Mouse (Mus musculus) lung, postnatal 14 days (tissue): ENCODE results near the gene Olfr1014.

Experiments used
- DNase-seq: peaks from one replicate; pipeline ENCODE4 v3.0.0; 2021

Olfr1014 gene

DNA sequence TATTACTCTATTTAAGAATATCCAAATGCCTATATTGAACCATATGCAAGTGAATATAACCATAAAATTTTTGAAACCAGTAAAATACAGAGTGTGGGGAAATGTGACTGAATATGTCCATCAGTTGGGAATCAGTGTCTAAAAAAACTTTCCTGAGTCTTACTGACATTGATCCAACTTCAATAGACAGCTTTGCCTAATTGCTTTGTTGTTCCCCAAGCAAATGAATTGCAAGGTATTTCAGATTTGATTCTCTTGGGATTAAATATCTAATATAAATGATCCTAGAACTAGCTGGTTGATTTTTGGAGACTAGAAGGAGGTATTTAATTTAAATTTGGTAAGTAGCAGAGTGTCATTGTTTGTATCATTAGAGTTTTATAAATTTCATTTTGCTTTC is at the start of gene Olfr1014:
TSS of gene Olfr1014 (plus strand) at position 301 of the 400 bp plus-strand sequence.
- no peak for DNase-seq

DNA sequence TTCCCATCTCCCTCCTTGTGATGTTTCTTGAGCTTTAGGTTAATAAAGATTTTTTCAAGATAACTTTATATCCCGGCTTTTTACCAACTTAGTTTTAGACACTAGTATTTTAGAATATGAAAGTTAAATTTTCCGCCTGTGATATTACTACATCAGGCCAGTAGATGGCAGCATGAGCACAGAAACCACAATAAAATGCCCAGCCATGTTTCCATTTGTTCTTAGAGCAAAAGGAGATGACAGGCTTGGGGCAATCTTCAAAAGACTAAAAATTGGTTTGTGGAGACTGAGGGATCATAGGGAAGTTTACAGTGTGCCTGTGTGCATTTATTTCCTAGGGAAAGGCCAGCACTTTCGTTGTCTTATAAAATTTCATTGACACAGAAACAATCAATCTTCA is 46.7 kb upstream of the Olfr1014 start:
- DNase-seq = no peak

DNA sequence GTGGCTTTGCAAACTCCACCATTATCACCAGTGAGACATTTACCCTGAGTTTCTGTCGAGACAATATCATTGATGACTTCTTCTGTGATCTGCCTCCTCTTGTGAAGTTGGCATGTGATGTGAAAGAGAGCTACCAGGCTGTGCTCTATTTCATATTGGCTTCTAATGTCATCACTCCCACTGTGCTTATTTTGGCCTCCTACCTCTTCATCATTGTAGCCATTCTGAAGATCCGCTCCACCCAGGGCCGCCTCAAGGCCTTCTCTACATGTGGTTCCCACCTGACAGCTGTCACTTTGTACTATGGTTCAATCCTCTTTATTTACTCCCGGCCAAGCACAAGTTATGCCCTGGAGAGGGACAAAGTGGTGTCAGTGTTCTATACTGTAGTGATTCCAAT is 18.7 kb upstream of the Olfr1014 start:
- no peak for DNase-seq

DNA sequence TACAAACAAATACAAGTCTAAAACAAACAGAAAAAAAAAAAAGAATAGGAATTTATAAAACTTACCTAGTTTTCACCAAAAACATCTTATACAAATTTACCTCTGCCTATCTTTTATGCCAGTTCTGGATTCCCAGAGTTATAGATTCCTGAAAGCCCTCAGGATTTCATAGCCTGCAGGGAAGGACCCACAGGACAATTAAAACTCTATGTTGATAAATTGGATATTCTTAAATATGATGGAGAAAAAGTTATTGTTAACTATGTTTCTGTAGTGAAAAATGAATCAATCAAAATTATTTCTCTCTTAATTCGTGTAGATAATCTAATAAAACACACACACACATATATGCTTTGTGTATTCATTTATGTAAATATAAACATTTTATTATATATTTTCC is 9.8 kb upstream of the Olfr1014 start, which contains the start of gene Olfr1012:
TSS of gene Olfr1012 (minus strand) at position 101 of the 400 bp plus-strand sequence.
- no peak for DNase-seq

DNA sequence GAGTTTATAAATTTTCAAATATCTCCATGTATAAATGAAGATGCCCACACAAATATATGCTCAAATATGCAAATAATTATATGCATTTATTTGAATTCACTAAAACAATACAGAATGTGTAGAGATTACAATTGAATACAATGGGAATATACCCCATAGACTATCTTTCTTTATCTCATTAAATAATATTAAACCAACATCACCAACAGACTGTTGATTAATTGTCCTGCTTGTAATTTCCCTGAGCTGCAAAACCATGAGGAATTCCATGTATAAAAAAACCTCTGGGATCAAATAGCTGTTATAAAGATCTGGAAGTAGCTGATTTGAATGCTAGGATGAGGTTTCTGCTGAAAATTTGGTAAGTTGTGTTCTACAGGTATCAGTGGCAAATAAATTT is 5.7 kb upstream of the Olfr1014 start, which contains the start of gene Olfr1013:
TSS of gene Olfr1013 (plus strand) at position 301 of the 400 bp plus-strand sequence.
- no peak for DNase-seq

DNA sequence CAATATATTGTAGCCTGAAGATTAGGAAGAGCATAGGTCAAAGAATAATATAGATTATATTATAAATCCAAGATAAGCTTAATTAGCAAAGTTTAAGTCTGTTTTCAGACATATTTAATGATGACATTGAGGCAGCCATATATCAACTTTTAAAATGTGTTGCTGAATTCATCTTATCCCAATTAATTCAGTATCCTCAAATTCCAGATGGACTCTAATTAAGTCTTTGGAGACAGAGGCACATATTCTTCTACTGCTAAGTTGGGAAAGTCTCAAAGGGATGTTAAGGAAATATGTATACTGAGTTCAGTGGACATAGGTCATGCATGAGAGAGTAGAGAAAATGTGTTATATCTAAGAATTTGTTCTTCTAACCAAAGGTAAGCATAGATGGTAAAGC is 9.2 kb downstream of the Olfr1014 start, which contains the start of gene Olfr1015:
TSS of gene Olfr1015 (plus strand) at position 301 of the 400 bp plus-strand sequence.
- no peak for DNase-seq

DNA sequence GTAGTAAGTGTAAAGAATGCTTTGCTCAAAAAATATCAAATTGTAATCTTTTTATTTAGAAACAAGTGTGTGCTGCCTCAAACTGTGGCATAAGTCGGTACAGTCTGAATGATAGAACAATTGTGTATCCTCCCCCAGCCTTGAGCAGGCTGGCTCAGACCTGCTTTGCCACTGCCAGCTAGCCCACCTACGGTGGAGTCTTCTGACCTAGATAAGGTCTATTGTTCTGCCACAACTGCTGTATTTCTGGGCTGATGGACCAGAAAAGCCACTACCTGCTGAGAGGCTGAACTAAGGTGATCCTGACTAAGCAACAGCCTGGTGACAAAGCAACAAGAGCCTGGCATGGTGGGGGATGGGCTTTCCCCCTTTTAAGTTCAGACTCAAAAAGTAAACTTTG is 19.8 kb downstream of the Olfr1014 start:
- no peak for DNase-seq

DNA sequence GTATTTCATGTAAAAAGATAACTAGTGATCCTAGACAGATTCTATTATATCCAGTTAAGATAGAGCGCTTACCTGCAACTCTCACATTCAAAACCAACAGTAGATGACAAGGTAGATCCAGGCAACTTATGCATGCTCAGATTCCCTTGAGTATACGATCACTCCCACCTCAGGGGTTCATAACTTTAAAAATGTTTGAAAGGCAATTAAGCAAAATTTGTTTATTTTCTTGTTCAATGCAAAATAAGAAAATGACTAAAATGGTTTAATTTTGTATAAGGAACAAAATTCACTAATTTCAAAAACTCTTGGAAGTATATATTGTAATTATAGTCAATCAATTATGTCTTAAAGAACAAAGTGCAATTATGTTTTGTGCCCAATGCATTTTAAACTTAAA is 29.9 kb downstream of the Olfr1014 start, which contains the start of gene Olfr1016:
TSS of gene Olfr1016 (minus strand) at position 101 of the 400 bp plus-strand sequence.
- DNase-seq = no peak

DNA sequence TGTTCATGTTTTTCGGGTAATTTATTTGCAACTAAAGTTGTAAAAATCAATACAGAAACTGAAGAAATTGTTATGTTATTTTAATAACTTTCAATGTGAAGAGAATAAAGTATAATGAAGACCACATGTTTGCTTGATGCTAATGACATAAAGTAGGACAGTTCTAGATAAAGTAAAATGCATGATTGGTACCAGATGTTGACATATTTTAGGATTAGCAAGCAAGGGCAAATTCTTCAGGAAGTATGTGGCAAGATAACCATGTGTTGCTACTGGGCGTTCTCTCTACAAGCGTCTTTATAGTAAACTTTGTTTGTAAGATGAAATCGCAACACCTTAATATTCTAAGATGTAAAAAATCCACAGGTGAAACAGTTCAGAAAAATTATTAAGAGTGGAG is 32.0 kb downstream of the Olfr1014 start:
- DNase-seq = no peak

DNA sequence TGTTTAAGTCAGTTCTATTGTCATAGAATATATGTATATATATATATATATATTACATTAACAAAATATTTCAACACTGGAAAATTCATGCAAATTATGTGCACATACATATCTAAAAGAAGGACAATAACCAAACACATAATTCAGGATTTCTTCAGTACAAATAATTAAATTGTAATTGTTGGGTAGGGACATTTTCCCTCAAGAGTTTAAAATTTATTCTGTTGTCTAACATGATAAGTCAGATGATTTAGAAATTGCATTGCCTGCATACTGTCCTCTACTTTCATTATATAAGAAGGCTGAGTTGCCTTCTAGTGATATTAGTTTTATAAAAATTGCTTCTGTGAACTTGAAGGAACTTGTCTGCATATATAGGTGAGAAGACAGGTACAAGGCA is 45.7 kb downstream of the Olfr1014 start, which contains the start of gene Olfr1018:
TSS of gene Olfr1018 (plus strand) at position 301 of the 400 bp plus-strand sequence.
- DNase-seq = no peak
